ENCODE assay signal across 8 mouse cellular contexts in genomic region chr6:38552636-38553000, GRCm38 (mm10). TPM values are rescaled to one million over a fixed set of nuclear protein-coding genes. Genes with fewer than 3 reads are reported as not detected.
A peak's percentile ranks its signal among the peaks of the same experiment; 100 is the strongest.
DNase-seq lines count a peak whose midpoint lies in the region; ATAC-seq lines count a peak whose summit lies in the region.

No protein-coding gene starts in this region.

- H3K36me3 ChIP-seq in kidney, embryonic 16.5 days (ENCODE audit: insufficient read depth, low read length) = no peaks in the 10 kb centered on the region
- peaks cover 3% of the 10 kb centered on the region; the same call in 1 of the 2 replicates for H3K36me3 ChIP-seq in embryonic facial prominence, embryonic 11.5 days (replicated peaks; ENCODE audit: control insufficient read depth, insufficient read depth, low read depth, low read length)
- H3K36me3 ChIP-seq in hindbrain, embryonic 16.5 days (ENCODE audit: control insufficient read depth, insufficient read depth, low read length) = no peaks in the 10 kb centered on the region
- H3K36me3 ChIP-seq in midbrain, embryonic 14.5 days (ENCODE audit: control insufficient read depth, insufficient read depth, low read length) = peaks cover 2% of the 10 kb centered on the region; the same call in 1 of the 2 replicates

- no peak for DNase-seq in kidney, adult 9 months
- no peak for DNase-seq in embryonic facial prominence, embryonic 11.5 days (ENCODE audit: low spot score)
- no peak for DNase-seq in midbrain, embryonic 14.5 days
- DNase-seq in ovary, adult 18-20 months (ENCODE audit: low spot score) = no peak
- DNase-seq in thymus, adult 18-20 months = no peak
- DNase-seq in layer of hippocampus, postnatal 25 days (ENCODE audit: extremely low spot score in 1 of 2, low spot score in 1 of 2) = no peak

- H3K9ac ChIP-seq in kidney, embryonic 16.5 days (replicated peaks; ENCODE audit: low read length) = no peak overlapping the region; the same call in 1 of the 2 replicates
- no peak overlapping the region for H3K9ac ChIP-seq in embryonic facial prominence, embryonic 11.5 days (replicated peaks; ENCODE audit: low read length)
- H3K9ac ChIP-seq in hindbrain, embryonic 16.5 days (ENCODE audit: low read depth, low read length) = no peak overlapping the region
- 0 out of 2 replicates have a peak overlapping the region, but pooled peaks have one; percentile 91 for H3K9ac ChIP-seq in midbrain, embryonic 14.5 days (replicated peaks; ENCODE audit: low read length)

- no peak overlapping the region for H3K27ac ChIP-seq in kidney, embryonic 16.5 days (ENCODE audit: low read length)
- H3K27ac ChIP-seq in embryonic facial prominence, embryonic 11.5 days (replicated peaks; ENCODE audit: low read depth, low read length) = no peak overlapping the region
- H3K27ac ChIP-seq in hindbrain, embryonic 16.5 days (ENCODE audit: low read depth, low read length) = no peak overlapping the region
- no peak overlapping the region for H3K27ac ChIP-seq in midbrain, embryonic 14.5 days (replicated peaks; ENCODE audit: low read depth, low read length)

- no peaks in the 10 kb centered on the region for H3K9me3 ChIP-seq in kidney, embryonic 16.5 days (ENCODE audit: low read length)
- no peaks in the 10 kb centered on the region for H3K9me3 ChIP-seq in embryonic facial prominence, embryonic 11.5 days (replicated peaks; ENCODE audit: control insufficient read depth, low read length)
- H3K9me3 ChIP-seq in hindbrain, embryonic 16.5 days (ENCODE audit: control insufficient read depth, low read length) = no peaks in the 10 kb centered on the region
- no peaks in the 10 kb centered on the region for H3K9me3 ChIP-seq in midbrain, embryonic 14.5 days (ENCODE audit: control insufficient read depth, low read length)

- H3K4me1 ChIP-seq in kidney, embryonic 16.5 days (ENCODE audit: insufficient read depth, low read length) = peaks cover 22% of the 10 kb centered on the region; the same call in 1 of the 2 replicates
- no peaks in the 10 kb centered on the region for H3K4me1 ChIP-seq in embryonic facial prominence, embryonic 11.5 days (ENCODE audit: control insufficient read depth, insufficient read depth, low read length)
- peaks cover 12% of the 10 kb centered on the region for H3K4me1 ChIP-seq in hindbrain, embryonic 16.5 days (ENCODE audit: control insufficient read depth, insufficient read depth, low read depth, low read length)
- peaks cover 7% of the 10 kb centered on the region; the same call in 1 of the 2 replicates for H3K4me1 ChIP-seq in midbrain, embryonic 14.5 days (ENCODE audit: control insufficient read depth, insufficient read depth, low read length)

- 20% methylated on average over 5 of the region's 5 CpGs for WGBS in kidney, embryonic 16.5 days
- WGBS in embryonic facial prominence, embryonic 11.5 days = 25% methylated on average over 5 of the region's 5 CpGs
- 25% methylated on average over 5 of the region's 5 CpGs for WGBS in hindbrain, embryonic 16.5 days
- 25% methylated on average over 5 of the region's 5 CpGs for WGBS in midbrain, embryonic 14.5 days

- H3K27me3 ChIP-seq in kidney, embryonic 16.5 days (ENCODE audit: insufficient read depth, low read length) = no peaks in the 10 kb centered on the region
- H3K27me3 ChIP-seq in embryonic facial prominence, embryonic 11.5 days (ENCODE audit: control insufficient read depth, insufficient read depth, low read length) = no peaks in the 10 kb centered on the region
- no peaks in the 10 kb centered on the region for H3K27me3 ChIP-seq in hindbrain, embryonic 16.5 days (replicated peaks; ENCODE audit: control insufficient read depth, insufficient read depth, low read length)
- H3K27me3 ChIP-seq in midbrain, embryonic 14.5 days (ENCODE audit: control insufficient read depth, insufficient read depth, low read length) = no peaks in the 10 kb centered on the region

- no peak for ATAC-seq in kidney, embryonic 16.5 days (ENCODE audit: low FRiP score, low TSS enrichment)
- no peak for ATAC-seq in embryonic facial prominence, embryonic 11.5 days (replicated peaks; ENCODE audit: insufficient number of reproducible peaks, low FRiP score, low TSS enrichment, low read depth)
- ATAC-seq in hindbrain, embryonic 16.5 days = no peak
- no peak for ATAC-seq in midbrain, embryonic 14.5 days (ENCODE audit: low FRiP score, low TSS enrichment)

- peak overlapping the region; percentile 85 for H3K4me3 ChIP-seq in kidney, embryonic 16.5 days (ENCODE audit: low read length)
- peak overlapping the region; percentile 76 for H3K4me3 ChIP-seq in embryonic facial prominence, embryonic 11.5 days (ENCODE audit: low read depth, low read length)
- peak overlapping the region; percentile 67 for H3K4me3 ChIP-seq in hindbrain, embryonic 16.5 days (ENCODE audit: low read length)
- H3K4me3 ChIP-seq in midbrain, embryonic 14.5 days (replicated peaks; ENCODE audit: low read depth, low read length) = peak overlapping the region; percentile 69

- peak overlapping the region; percentile 57 for H3K4me2 ChIP-seq in kidney, embryonic 16.5 days (replicated peaks; ENCODE audit: low read depth, low read length)
- H3K4me2 ChIP-seq in embryonic facial prominence, embryonic 11.5 days (ENCODE audit: low read depth, low read length) = peak overlapping the region; percentile 47
- H3K4me2 ChIP-seq in hindbrain, embryonic 16.5 days (ENCODE audit: low read length) = peak overlapping the region; percentile 51
- peak overlapping the region; percentile 60 for H3K4me2 ChIP-seq in midbrain, embryonic 14.5 days (ENCODE audit: low read length)

RNA-seq across cellular contexts. Expression of gene Luc7l2, which starts 1.5 kb away (rescaled TPM):
- 28.6 and 39.6 TPM in 2 replicates for polyA plus RNA-seq in kidney, embryonic 16.5 days (2015; fragmentation: Nextera tagmentation; extraction: Ambion mirVana)
- polyA plus RNA-seq in embryonic facial prominence, embryonic 11.5 days (2014; fragmentation: Nextera tagmentation; extraction: Ambion mirVana) = 35.7 and 36.3 TPM in 2 replicates
- 31.9 and 33.5 TPM in 2 replicates for polyA plus RNA-seq in hindbrain, embryonic 16.5 days (2015; fragmentation: Nextera tagmentation; extraction: Ambion mirVana)
- polyA plus RNA-seq in midbrain, embryonic 14.5 days (2014; fragmentation: Nextera tagmentation; extraction: Ambion mirVana) = 48.3 and 54.9 TPM in 2 replicates
- 100 to 1,000 TPM; 133 to 214 TPM for total RNA-seq in layer of hippocampus, postnatal 25 days (2021)

RNA-seq across cellular contexts. Expression of gene Fmc1, which starts 19.3 kb away (rescaled TPM):
- 156 and 164 TPM in 2 replicates for polyA plus RNA-seq in kidney, embryonic 16.5 days (2015; fragmentation: Nextera tagmentation; extraction: Ambion mirVana)
- polyA plus RNA-seq in embryonic facial prominence, embryonic 11.5 days (2014; fragmentation: Nextera tagmentation; extraction: Ambion mirVana) = 90.1 and 105 TPM in 2 replicates
- polyA plus RNA-seq in hindbrain, embryonic 16.5 days (2015; fragmentation: Nextera tagmentation; extraction: Ambion mirVana) = 183 and 225 TPM in 2 replicates
- 178 and 234 TPM in 2 replicates for polyA plus RNA-seq in midbrain, embryonic 14.5 days (2014; fragmentation: Nextera tagmentation; extraction: Ambion mirVana)
- total RNA-seq in layer of hippocampus, postnatal 25 days (2021) = 10 to 100 TPM; 50.7 to 63.4 TPM
